Mouse (Mus musculus) kidney, embryonic 15.5 days (tissue): ENCODE results near the gene Alkbh7. TPM values are rescaled to one million over a fixed set of nuclear protein-coding genes. Genes with fewer than 3 reads are reported as not detected.

Experiments used
- ATAC-seq: fragments of 200-750 bp; cut with Nextera tagmentation; replicated peaks from 2 replicates; pipeline ENCODE4 v1.8.0; 2017; ENCODE audit warnings: moderate TSS enrichment; ENCODE audit not compliant: low FRiP score
- H3K27ac ChIP-seq: fragments of 300-500 bp; sonication (generic); 2 replicates; pipeline ENCODE4 v1.5.1; 2015; ENCODE audit warnings: mild to moderate bottlenecking, inconsistent platforms
- H3K27me3 ChIP-seq: fragments of 300-500 bp; sonication (generic); 2 replicates; pipeline ENCODE4 v1.6.1; 2015; ENCODE audit warnings: inconsistent platforms
- H3K36me3 ChIP-seq: fragments of 300-500 bp; sonication (generic); 2 replicates; pipeline ENCODE4 v1.6.1; 2015; ENCODE audit warnings: inconsistent platforms
- H3K4me1 ChIP-seq: fragments of 300-500 bp; sonication (generic); 2 replicates; pipeline ENCODE4 v1.6.1; 2015; ENCODE audit warnings: inconsistent platforms
- H3K4me2 ChIP-seq: fragments of 300-500 bp; sonication (generic); 2 replicates; pipeline ENCODE4 v1.6.1; 2015; ENCODE audit warnings: moderate library complexity, mild to moderate bottlenecking, inconsistent platforms
- H3K4me3 ChIP-seq: fragments of 300-500 bp; sonication (generic); replicated peaks from 2 replicates; pipeline ENCODE4 v1.5.1; 2015; ENCODE audit warnings: mild to moderate bottlenecking, inconsistent platforms
- H3K9ac ChIP-seq: fragments of 300-500 bp; sonication (generic); 2 replicates; pipeline ENCODE4 v1.6.1; 2015; ENCODE audit warnings: mild to moderate bottlenecking, inconsistent platforms
- H3K9me3 ChIP-seq: fragments of 300-500 bp; sonication (generic); replicated peaks from 2 replicates; pipeline ENCODE4 v1.6.1; 2016; ENCODE audit warnings: inconsistent platforms
- WGBS: fragments of 180-500 bp; shearing (Covaris S2); methylation state at CpG from one replicate; pipeline ENCODE4 v1.1.7; 2015; ENCODE audit warnings: mixed read lengths; 5-methylcytosine and 5-hydroxymethylcytosine counted together
- polyA plus RNA-seq: library from polyadenylated mRNA; unstranded; fragments of >200 nt; fragmentation: Nextera tagmentation; extraction: Ambion mirVana; gene quantifications from 2 replicates; pipeline ENCODE4 v1.2.1, GENCODE M21; 2015

Gene Alkbh7
- polyA plus RNA-seq, 1 experiment from 2014 or later = 56.7 TPM

GRCm38 (mm10) chr17:57010911-57011235 lies 13.7 kb downstream of the Alkbh7 start:
- no peaks in the 10 kb centered on the region for H3K9me3 ChIP-seq
- peak overlapping the region; percentile 94 for H3K27ac ChIP-seq
- H3K9ac ChIP-seq = peak overlapping the region; percentile 65
- peaks cover 32% of the 10 kb centered on the region for H3K36me3 ChIP-seq
- 0% methylated on average over 19 of the region's 19 CpGs for WGBS
- peak overlapping the region; percentile 68 for H3K4me3 ChIP-seq
- H3K27me3 ChIP-seq = no peaks in the 10 kb centered on the region
- H3K4me2 ChIP-seq = peak overlapping the region; percentile 92
- ATAC-seq = peak; percentile 41
- H3K4me1 ChIP-seq = peaks cover 24% of the 10 kb centered on the region

DNA sequence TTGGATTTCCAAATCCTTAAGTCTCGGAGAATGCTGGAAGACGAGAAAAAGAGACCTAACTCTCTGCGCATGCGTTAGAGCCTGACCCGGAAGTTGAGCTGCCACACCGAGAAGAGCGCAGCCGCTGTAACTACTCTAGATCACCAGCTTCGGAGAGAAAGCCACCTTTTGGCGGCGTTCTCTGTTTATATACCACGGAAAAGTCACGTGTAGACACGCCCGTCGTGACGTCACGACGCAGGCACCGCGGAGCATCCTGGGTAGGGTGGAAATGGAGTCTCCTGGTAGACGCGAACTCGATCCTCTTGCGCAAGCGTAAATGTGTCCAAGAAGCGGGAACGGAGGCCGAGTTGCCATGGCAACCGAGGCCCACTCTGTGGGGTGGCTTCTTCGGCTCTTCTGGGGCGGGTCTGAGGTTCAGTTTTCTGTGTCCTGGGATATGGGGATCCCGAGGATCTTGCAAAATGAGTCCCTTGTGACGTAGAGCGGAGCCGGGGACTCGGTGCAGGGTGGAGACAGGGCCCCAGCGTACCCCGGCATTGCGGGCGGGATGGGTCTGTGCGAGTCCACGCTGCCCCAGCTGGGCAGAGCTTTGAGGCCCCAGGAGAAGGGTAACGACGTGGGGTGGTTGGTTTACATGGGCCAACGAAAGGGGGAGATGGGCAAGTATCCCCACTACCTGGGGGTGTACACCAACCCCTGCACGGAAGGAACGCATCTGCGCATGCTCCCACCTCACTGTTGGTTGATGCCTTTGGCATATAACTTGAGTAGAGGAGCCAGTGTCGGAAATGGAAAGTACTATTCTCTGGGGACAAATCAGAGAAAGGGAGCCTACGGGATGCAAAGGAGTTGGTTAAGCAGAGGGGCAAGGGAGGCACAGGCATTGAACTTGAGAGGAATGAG lies 14.3 kb downstream of the Alkbh7 start, which contains the start of the genes Gtf2f1 and Gm17949:
Gene Gtf2f1, minus strand, starts transcription at position 53 of the 906 bp plus-strand sequence.
Gene Gm17949, plus strand, starts transcription at position 234 of the 906 bp plus-strand sequence.
- H3K27ac ChIP-seq = peak within 1 kb of the TSS; percentile 94
- H3K36me3 ChIP-seq = peaks cover 25% of the 10 kb centered on the region
- WGBS = under 1% methylated on average over 51 of the region's 51 CpGs
- H3K9me3 ChIP-seq = no peaks in the 10 kb centered on the region
- H3K4me2 ChIP-seq = peak within 1 kb of the TSS; percentile 92
- ATAC-seq = peak; percentile 92
- H3K4me1 ChIP-seq = peaks cover 24% of the 10 kb centered on the region
- H3K4me3 ChIP-seq = peak within 1 kb of the TSS; percentile 68
- no peaks in the 10 kb centered on the region for H3K27me3 ChIP-seq
- peak within 1 kb of the TSS; percentile 65 for H3K9ac ChIP-seq

DNA sequence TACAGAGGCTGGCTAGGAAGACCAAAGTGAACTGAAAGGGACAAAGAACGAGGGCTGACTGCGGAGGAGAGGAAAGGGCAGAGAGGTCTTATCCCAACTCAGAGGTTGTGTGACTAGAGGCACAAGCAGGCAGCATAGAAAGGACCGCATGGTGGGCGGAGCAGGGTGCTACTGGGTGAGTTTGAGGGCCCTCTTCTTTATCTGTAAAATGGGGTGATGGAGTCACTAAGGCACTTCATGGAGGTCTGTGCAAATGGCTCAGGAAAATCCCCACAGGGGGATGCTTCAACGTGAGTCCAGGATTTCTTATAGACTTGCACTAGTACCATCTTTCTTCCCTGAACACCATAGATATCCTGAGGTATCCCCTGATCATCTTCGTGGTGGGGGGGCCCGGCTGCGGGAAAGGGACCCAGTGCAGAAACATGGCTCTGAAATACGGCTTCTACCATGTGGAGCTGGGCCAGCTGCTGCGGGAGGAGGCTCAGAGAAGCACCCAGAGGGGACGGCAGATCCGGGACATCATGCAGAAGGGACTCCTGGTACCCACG lies 15.2 kb downstream of the Alkbh7 start:
- peak overlapping the region; percentile 68 for H3K4me3 ChIP-seq
- H3K27me3 ChIP-seq = no peaks in the 10 kb centered on the region
- no peaks in the 10 kb centered on the region for H3K9me3 ChIP-seq
- H3K4me2 ChIP-seq = peak overlapping the region; percentile 92
- H3K4me1 ChIP-seq = peaks cover 24% of the 10 kb centered on the region
- WGBS = 73% methylated on average over 13 of the region's 13 CpGs
- peaks cover 17% of the 10 kb centered on the region for H3K36me3 ChIP-seq
- 0 out of 2 replicates have a peak, but pooled peaks have one; percentile 2 for ATAC-seq
- H3K9ac ChIP-seq = peak overlapping the region; percentile 65; the same call in 1 of the 2 replicates
- H3K27ac ChIP-seq = peak overlapping the region; percentile 94

GRCm38 (mm10) chr17:57019693-57020092 lies 22.6 kb downstream of the Alkbh7 start:
- no peaks in the 10 kb centered on the region for H3K4me1 ChIP-seq
- 87% methylated on average over 2 of the region's 2 CpGs for WGBS
- no peak for ATAC-seq
- H3K36me3 ChIP-seq = peaks cover 54% of the 10 kb centered on the region
- H3K9me3 ChIP-seq = no peaks in the 10 kb centered on the region
- H3K27ac ChIP-seq = no peak overlapping the region
- no peak overlapping the region for H3K9ac ChIP-seq
- no peak overlapping the region for H3K4me2 ChIP-seq
- H3K4me3 ChIP-seq = no peak overlapping the region
- H3K27me3 ChIP-seq = no peaks in the 10 kb centered on the region

DNA sequence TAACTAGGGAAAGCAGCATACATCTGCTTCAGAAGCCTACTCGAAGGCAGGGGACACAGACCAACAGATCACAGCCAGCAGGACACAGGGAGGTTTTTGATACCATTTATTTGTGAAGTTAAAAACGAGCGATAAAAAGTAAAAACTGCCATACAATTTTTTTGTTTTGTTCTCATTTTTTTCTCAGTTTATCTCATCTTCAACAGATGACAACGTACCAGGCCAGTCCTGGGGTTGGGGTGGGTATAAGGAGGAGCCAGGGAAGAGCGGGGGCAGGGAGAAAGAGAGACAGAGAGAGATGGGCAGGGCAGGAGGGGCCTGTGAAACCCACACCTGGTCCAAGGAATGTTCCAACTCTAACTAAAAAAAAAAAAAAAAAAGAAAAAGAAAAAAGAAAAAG lies 23.8 kb downstream of the Alkbh7 start:
- ATAC-seq = no peak

GRCm38 (mm10) chr17:57027471-57027870 lies 30.3 kb downstream of the Alkbh7 start:
- H3K27ac ChIP-seq = no peak overlapping the region
- H3K9me3 ChIP-seq = no peaks in the 10 kb centered on the region
- ATAC-seq = no peak
- 92% methylated on average over 4 of the region's 4 CpGs for WGBS
- peaks cover 26% of the 10 kb centered on the region for H3K4me1 ChIP-seq
- peaks cover 65% of the 10 kb centered on the region for H3K36me3 ChIP-seq
- H3K4me3 ChIP-seq = no peak overlapping the region
- no peak overlapping the region for H3K4me2 ChIP-seq
- no peaks in the 10 kb centered on the region for H3K27me3 ChIP-seq
- no peak overlapping the region for H3K9ac ChIP-seq

More for the DNA sequence above, 23.8 kb downstream of the Alkbh7 start:
- no peaks in the 10 kb centered on the region for H3K4me1 ChIP-seq
- no peaks in the 10 kb centered on the region for H3K27me3 ChIP-seq
- H3K9me3 ChIP-seq = no peaks in the 10 kb centered on the region
- H3K4me3 ChIP-seq = no peak overlapping the region
- H3K9ac ChIP-seq = no peak overlapping the region
- 88% methylated on average over 5 of the region's 5 CpGs for WGBS
- no peak overlapping the region for H3K27ac ChIP-seq
- H3K4me2 ChIP-seq = no peak overlapping the region
- H3K36me3 ChIP-seq = peaks cover 67% of the 10 kb centered on the region

GRCm38 (mm10) chr17:57029691-57030090 lies 32.6 kb downstream of the Alkbh7 start:
- peak overlapping the region; percentile 87 for H3K4me2 ChIP-seq
- WGBS = 21% methylated on average over 8 of the region's 8 CpGs
- H3K9ac ChIP-seq = peak overlapping the region; percentile 100
- peak overlapping the region; percentile 97 for H3K4me3 ChIP-seq
- H3K9me3 ChIP-seq = no peaks in the 10 kb centered on the region
- no peaks in the 10 kb centered on the region for H3K27me3 ChIP-seq
- H3K36me3 ChIP-seq = peaks cover 43% of the 10 kb centered on the region
- H3K4me1 ChIP-seq = peaks cover 28% of the 10 kb centered on the region
- no peak for ATAC-seq
- H3K27ac ChIP-seq = peak overlapping the region; percentile 93; the same call in 1 of the 2 replicates

DNA sequence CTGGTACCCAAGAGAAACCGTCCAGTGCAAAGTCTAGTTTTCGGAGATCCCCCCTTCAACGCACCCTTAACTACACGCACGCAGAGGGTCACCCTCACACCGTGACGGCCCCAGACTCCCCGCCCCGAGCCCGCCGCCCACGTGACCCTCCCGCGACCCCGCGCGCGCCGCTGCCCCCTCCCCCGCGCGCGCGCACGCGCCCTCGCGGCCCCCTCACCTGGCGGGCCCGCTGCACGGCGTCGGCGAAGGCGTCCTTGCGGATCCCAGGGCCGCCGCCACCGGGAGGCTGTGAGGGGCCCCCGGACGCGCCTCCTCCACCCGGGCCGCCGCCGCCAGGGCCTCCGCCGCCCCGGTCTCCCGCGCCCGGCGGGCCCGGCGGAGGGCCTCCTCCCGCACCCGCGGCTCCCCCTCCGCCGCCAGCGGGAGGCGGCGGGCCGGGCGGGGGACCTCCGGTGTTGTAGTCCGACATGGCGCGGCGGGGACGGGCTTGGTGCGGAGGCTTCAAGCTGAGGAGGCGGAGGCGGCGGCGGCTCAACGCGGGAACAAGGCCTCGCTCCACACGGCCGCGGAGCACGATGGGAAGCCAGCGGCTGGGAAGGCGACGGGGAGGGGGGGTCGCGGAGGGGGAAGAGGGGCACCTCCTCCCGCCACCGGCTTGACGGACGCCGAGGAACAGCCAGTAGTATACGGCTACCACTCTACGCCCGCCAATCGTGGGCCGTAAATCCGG lies 34.0 kb downstream of the Alkbh7 start, which contains the start of gene Khsrp:
Gene Khsrp, minus strand, starts transcription at position 592 of the 730 bp plus-strand sequence.
- Histone ChIP-seq H3K4me2 (peak within 1 kb of the TSS; percentile 87), H3K36me3 (peaks cover 29% of the 10 kb centered on the region), H3K9me3 (no peaks in the 10 kb centered on the region), H3K4me3 (peak within 1 kb of the TSS; percentile 97), H3K9ac (peak within 1 kb of the TSS; percentile 100), H3K27me3 (no peaks in the 10 kb centered on the region; the same call in 1 of the 2 replicates), H3K4me1 (peaks cover 28% of the 10 kb centered on the region), H3K27ac (peak within 1 kb of the TSS; percentile 93)
- WGBS = under 1% methylated on average over 83 of the region's 99 CpGs
- ATAC-seq = no peak

- no peaks in the 10 kb centered on the region; the same call in 1 of the 2 replicates for H3K27me3 ChIP-seq
- no peaks in the 10 kb centered on the region for H3K9me3 ChIP-seq
- WGBS = under 1% methylated on average over 38 of the region's 38 CpGs
- peaks cover 21% of the 10 kb centered on the region for H3K36me3 ChIP-seq
- peak overlapping the region; percentile 97 for H3K4me3 ChIP-seq
- peak; percentile 95 for ATAC-seq
- peak overlapping the region; percentile 91 for H3K27ac ChIP-seq
- H3K9ac ChIP-seq = peak overlapping the region; percentile 50
- H3K4me2 ChIP-seq = peak overlapping the region; percentile 66
- peaks cover 28% of the 10 kb centered on the region for H3K4me1 ChIP-seq
Observed at GRCm38 (mm10) chr17:57031661-57032420, 34.7 kb downstream of the Alkbh7 start.

DNA sequence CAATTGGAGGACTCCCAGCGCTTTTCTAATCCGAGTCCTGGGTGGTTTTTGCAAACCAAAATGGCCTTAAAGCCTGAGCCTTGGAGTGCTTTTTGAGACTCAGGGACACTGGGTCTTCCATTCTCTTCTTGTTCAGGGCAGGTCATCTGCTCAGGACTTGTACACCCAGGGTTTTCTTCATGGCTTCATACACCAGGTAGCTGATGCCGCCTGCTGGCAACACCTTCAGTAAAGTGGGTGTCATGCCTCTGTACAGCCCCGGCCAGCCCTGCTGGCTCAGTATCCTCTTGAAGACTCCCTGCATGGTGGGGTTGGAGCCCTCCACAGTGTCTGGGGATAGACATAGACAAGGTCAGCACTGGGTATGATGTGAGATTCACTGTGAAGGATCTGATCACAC lies 35.7 kb downstream of the Alkbh7 start:
- 0 out of 2 replicates have a peak overlapping the region, but pooled peaks have one; percentile 97 for H3K4me3 ChIP-seq
- H3K27ac ChIP-seq = no peak overlapping the region
- no peak overlapping the region for H3K9ac ChIP-seq
- 82% methylated on average over 4 of the region's 4 CpGs for WGBS
- H3K4me2 ChIP-seq = peak overlapping the region; percentile 66
- no peak for ATAC-seq
- H3K27me3 ChIP-seq = peaks cover 3% of the 10 kb centered on the region; the same call in 1 of the 2 replicates
- H3K9me3 ChIP-seq = no peaks in the 10 kb centered on the region
- peaks cover 24% of the 10 kb centered on the region for H3K4me1 ChIP-seq
- H3K36me3 ChIP-seq = peaks cover 11% of the 10 kb centered on the region

- ATAC-seq = no peak
- WGBS = 47% methylated on average over 8 of the region's 8 CpGs
- 0 out of 2 replicates have a peak overlapping the region, but pooled peaks have one; percentile 39 for H3K4me2 ChIP-seq
- H3K9ac ChIP-seq = no peak overlapping the region
- H3K9me3 ChIP-seq = no peaks in the 10 kb centered on the region
- no peak overlapping the region for H3K27ac ChIP-seq
- no peak overlapping the region for H3K4me3 ChIP-seq
- peaks cover 3% of the 10 kb centered on the region; the same call in 1 of the 2 replicates for H3K4me1 ChIP-seq
- no peaks in the 10 kb centered on the region for H3K36me3 ChIP-seq
- peaks cover 15% of the 10 kb centered on the region for H3K27me3 ChIP-seq
Observed at GRCm38 (mm10) chr17:57038978-57039377, 41.8 kb downstream of the Alkbh7 start.
